Mouse (Mus musculus) limb, embryonic 15.5 days (tissue): ENCODE measurements around the gene Itpk1. TPM values are rescaled to one million over a fixed set of nuclear protein-coding genes. Genes with fewer than 3 reads are reported as not detected.

Experiments used
- ATAC-seq: fragments of 200-750 bp; cut with Nextera tagmentation; 2 replicates; pipeline ENCODE4 v1.8.0; 2017; ENCODE audit warnings: low read depth, moderate TSS enrichment; ENCODE audit not compliant: insufficient number of reproducible peaks, low FRiP score, low TSS enrichment
- H3K27ac ChIP-seq: fragments of 300-500 bp; sonication (generic); 2 replicates; pipeline ENCODE4 v1.5.1; 2015; ENCODE audit warnings: moderate library complexity, mild to moderate bottlenecking, inconsistent platforms
- H3K27me3 ChIP-seq: fragments of 300-500 bp; sonication (generic); 2 replicates; pipeline ENCODE4 v1.6.1; 2015; ENCODE audit warnings: inconsistent platforms
- H3K36me3 ChIP-seq: fragments of 300-500 bp; sonication (generic); 2 replicates; pipeline ENCODE4 v1.6.1; 2015; ENCODE audit warnings: inconsistent platforms
- H3K4me1 ChIP-seq: fragments of 300-500 bp; sonication (generic); 2 replicates; pipeline ENCODE4 v1.6.1; 2015; ENCODE audit warnings: inconsistent platforms
- H3K4me2 ChIP-seq: fragments of 300-500 bp; sonication (generic); 2 replicates; pipeline ENCODE4 v1.6.1; 2015; ENCODE audit warnings: mild to moderate bottlenecking, inconsistent platforms
- H3K4me3 ChIP-seq: fragments of 300-500 bp; sonication (generic); 2 replicates; pipeline ENCODE4 v1.5.1; 2015; ENCODE audit warnings: mild to moderate bottlenecking, inconsistent platforms
- H3K9ac ChIP-seq: fragments of 300-500 bp; sonication (generic); 2 replicates; pipeline ENCODE4 v1.6.1; 2015; ENCODE audit warnings: inconsistent platforms
- H3K9me3 ChIP-seq: fragments of 300-500 bp; sonication (generic); 2 replicates; pipeline ENCODE4 v1.6.1; 2016; ENCODE audit warnings: inconsistent platforms
- WGBS: fragments of 180-500 bp; shearing (Covaris S2); methylation state at CpG from one replicate; pipeline ENCODE4 v1.1.7; 2015; 5-methylcytosine and 5-hydroxymethylcytosine counted together
- polyA plus RNA-seq: library from polyadenylated mRNA; unstranded; fragments of >200 nt; fragmentation: Nextera tagmentation; extraction: Ambion mirVana; gene quantifications from 2 replicates; pipeline ENCODE4 v1.2.1, GENCODE M21; 2015

The Itpk1 gene
- polyA plus RNA-seq = 10.1 and 10.9 TPM in 2 replicates

GRCm38 (mm10) chr12:102704457-102705198, at the start of gene Itpk1:
TSS of gene Itpk1 (minus strand) at chr12:102704930.
- Histone ChIP-seq H3K4me3 (peak within 1 kb of the TSS; percentile 71), H3K36me3 (no peaks in the 10 kb centered on the region), H3K27me3 (peaks cover 7% of the 10 kb centered on the region; the same call in 1 of the 2 replicates), H3K4me2 (peak within 1 kb of the TSS; percentile 94), H3K9me3 (no peaks in the 10 kb centered on the region), H3K27ac (peak within 1 kb of the TSS; percentile 91), H3K4me1 (peaks cover 44% of the 10 kb centered on the region), H3K9ac (peak within 1 kb of the TSS; percentile 86)
- WGBS = under 1% methylated on average over 81 of the region's 105 CpGs
- ATAC-seq = peak; percentile 85

- no peak overlapping the region for H3K9ac ChIP-seq
- no peak for ATAC-seq
- H3K4me3 ChIP-seq = no peak overlapping the region
- no peak overlapping the region for H3K27ac ChIP-seq
- peaks cover 8% of the 10 kb centered on the region; the same call in 1 of the 2 replicates for H3K4me1 ChIP-seq
- peaks cover 17% of the 10 kb centered on the region; the same call in 1 of the 2 replicates for H3K36me3 ChIP-seq
- 82% methylated on average over 3 of the region's 3 CpGs for WGBS
- no peaks in the 10 kb centered on the region for H3K9me3 ChIP-seq
- H3K27me3 ChIP-seq = no peaks in the 10 kb centered on the region
- H3K4me2 ChIP-seq = no peak overlapping the region
Measured at GRCm38 (mm10) chr12:102748256-102748655, 43.5 kb upstream of the Itpk1 start.

- WGBS = 63% methylated on average over 6 of the region's 6 CpGs
- no peak overlapping the region for H3K4me2 ChIP-seq
- H3K27me3 ChIP-seq = no peaks in the 10 kb centered on the region
- H3K9me3 ChIP-seq = no peaks in the 10 kb centered on the region
- no peak overlapping the region for H3K27ac ChIP-seq
- no peak for ATAC-seq
- peaks cover 15% of the 10 kb centered on the region for H3K4me1 ChIP-seq
- no peak overlapping the region for H3K9ac ChIP-seq
- 0 out of 2 replicates have a peak overlapping the region, but pooled peaks have one; percentile 72 for H3K4me3 ChIP-seq
- peaks cover 17% of the 10 kb centered on the region; the same call in 1 of the 2 replicates for H3K36me3 ChIP-seq
Measured at GRCm38 (mm10) chr12:102744839-102745238, 40.1 kb upstream of the Itpk1 start.

- Histone ChIP-seq H3K4me2 (peak within 1 kb of the TSS; percentile 76), H3K27ac (peak within 1 kb of the TSS; percentile 86), H3K9ac (peak within 1 kb of the TSS; percentile 77), H3K36me3 (peaks cover 11% of the 10 kb centered on the region; the same call in 1 of the 2 replicates), H3K27me3 (no peaks in the 10 kb centered on the region), H3K9me3 (no peaks in the 10 kb centered on the region), H3K4me1 (peaks cover 15% of the 10 kb centered on the region), H3K4me3 (peak within 1 kb of the TSS; percentile 72)
- under 1% methylated on average over 61 of the region's 63 CpGs for WGBS
- peak; percentile 91 for ATAC-seq
Measured at GRCm38 (mm10) chr12:102743589-102744574, 39.2 kb upstream of the Itpk1 start, which contains the start of the genes Moap1 and Tmem251. TSS of gene Moap1 (minus strand) at chr12:102743661. TSS of gene Tmem251 (plus strand) at chr12:102743762.

GRCm38 (mm10) chr12:102743036-102743588, 38.4 kb upstream of the Itpk1 start:
- Histone ChIP-seq H3K4me2 (peak overlapping the region; percentile 76), H3K9me3 (no peaks in the 10 kb centered on the region), H3K9ac (peak overlapping the region; percentile 77), H3K27ac (peak overlapping the region; percentile 86), H3K4me1 (peaks cover 15% of the 10 kb centered on the region), H3K4me3 (peak overlapping the region; percentile 72), H3K27me3 (no peaks in the 10 kb centered on the region), H3K36me3 (peaks cover 3% of the 10 kb centered on the region; the same call in 1 of the 2 replicates)
- 0 out of 2 replicates have a peak, but pooled peaks have one; percentile 21 for ATAC-seq
- under 1% methylated on average over 33 of the region's 33 CpGs for WGBS

GRCm38 (mm10) chr12:102742056-102742455, 37.3 kb upstream of the Itpk1 start:
- Histone ChIP-seq H3K9me3 (no peaks in the 10 kb centered on the region), H3K4me3 (no peak overlapping the region), H3K27me3 (no peaks in the 10 kb centered on the region), H3K9ac (no peak overlapping the region), H3K4me1 (peaks cover 15% of the 10 kb centered on the region), H3K4me2 (no peak overlapping the region), H3K36me3 (no peaks in the 10 kb centered on the region; the same call in 1 of the 2 replicates), H3K27ac (no peak overlapping the region)
- no peak for ATAC-seq
- WGBS = 84% methylated on average over 7 of the region's 7 CpGs

GRCm38 (mm10) chr12:102740285-102740684, 35.6 kb upstream of the Itpk1 start:
- Histone ChIP-seq H3K27me3 (no peaks in the 10 kb centered on the region), H3K36me3 (no peaks in the 10 kb centered on the region), H3K9me3 (no peaks in the 10 kb centered on the region), H3K4me3 (no peak overlapping the region), H3K27ac (no peak overlapping the region), H3K4me2 (no peak overlapping the region), H3K9ac (no peak overlapping the region), H3K4me1 (peaks cover 15% of the 10 kb centered on the region)
- WGBS = 49% methylated on average over 3 of the region's 3 CpGs
- ATAC-seq = no peak

- no peak overlapping the region for H3K4me2 ChIP-seq
- ATAC-seq = no peak
- no peak overlapping the region for H3K9ac ChIP-seq
- no peaks in the 10 kb centered on the region for H3K9me3 ChIP-seq
- H3K4me3 ChIP-seq = no peak overlapping the region
- 74% methylated on average over 5 of the region's 5 CpGs for WGBS
- no peaks in the 10 kb centered on the region for H3K27me3 ChIP-seq
- H3K36me3 ChIP-seq = no peaks in the 10 kb centered on the region
- H3K27ac ChIP-seq = no peak overlapping the region
- H3K4me1 ChIP-seq = peaks cover 7% of the 10 kb centered on the region
Measured at GRCm38 (mm10) chr12:102739096-102739495, 34.4 kb upstream of the Itpk1 start.

- Histone ChIP-seq H3K4me2 (no peak overlapping the region), H3K27me3 (no peaks in the 10 kb centered on the region), H3K9me3 (no peaks in the 10 kb centered on the region), H3K36me3 (no peaks in the 10 kb centered on the region), H3K9ac (no peak overlapping the region), H3K4me1 (peaks cover 22% of the 10 kb centered on the region), H3K4me3 (no peak overlapping the region), H3K27ac (no peak overlapping the region)
- ATAC-seq = no peak
- WGBS = 12% methylated on average over 5 of the region's 5 CpGs
Measured at GRCm38 (mm10) chr12:102733381-102733780, 28.7 kb upstream of the Itpk1 start.

- H3K4me1 ChIP-seq = peaks cover 23% of the 10 kb centered on the region
- no peaks in the 10 kb centered on the region for H3K9me3 ChIP-seq
- peak overlapping the region; percentile 33 for H3K4me3 ChIP-seq
- no peaks in the 10 kb centered on the region for H3K36me3 ChIP-seq
- H3K4me2 ChIP-seq = peak overlapping the region; percentile 43
- 8% methylated on average over 16 of the region's 16 CpGs for WGBS
- H3K27ac ChIP-seq = peak overlapping the region; percentile 84
- H3K27me3 ChIP-seq = no peaks in the 10 kb centered on the region
- no peak overlapping the region for H3K9ac ChIP-seq
- 0 out of 2 replicates have a peak, but pooled peaks have one; percentile 6 for ATAC-seq
Measured at GRCm38 (mm10) chr12:102730798-102731619, 26.3 kb upstream of the Itpk1 start.
